Mouse (Mus musculus) left cerebral cortex, adult 2 months (tissue): Measurements from ENCODE around the gene Cep128. TPM values are rescaled to one million over a fixed set of nuclear protein-coding genes. Genes with fewer than 3 reads are reported as not detected.

ENCODE experiments used
- DNase-seq, 2 experiments: peaks; one replicate each; pipeline ENCODE4 v3.0.0; 2021 to 2022; ENCODE audit warnings: low spot score in 2 of 2, mixed read lengths in 1 of 2; ENCODE audit errors: extremely low spot score in 1 of 2
- H3K27ac ChIP-seq: fragments of 200-600 bp; 2 replicates; pipeline ENCODE4 v1.8.1; 2022
- H3K4me3 ChIP-seq: fragments of 200-600 bp; 2 replicates; pipeline ENCODE4 v1.8.1; 2022
- CTCF ChIP-seq: fragments of 200-600 bp; IDR thresholded peaks from 2 replicates; pipeline ENCODE4 v1.8.1; 2022; ENCODE audit warnings: antibody characterized with exemption, mild to moderate bottlenecking, moderate library complexity
- intact Hi-C: fragments of 180-260 bp; cut with DNase I; formaldehyde crosslinking; loops from one replicate; pipeline ENCODE4 v1.15.1; 2025
- long read RNA-seq, 2 experiments: library from polyadenylated mRNA; stranded (forward); transcript quantifications; one replicate each; pipeline ENCODE4 v2.0.0; 2021; ENCODE audit warnings: borderline mapping rate in 2 of 2
- total RNA-seq, 2 experiments: library from RNA; stranded (reverse); gene quantifications; 2 replicates each; pipeline ENCODE4 v1.2.3; 2021

The Cep128 gene
- 1 to 10 TPM; 6.9 to 7.1 TPM for total RNA-seq
- long read RNA-seq, experiment 1, full-length matches to known transcripts, result 1 of 7 reads
- long read RNA-seq, experiment 1, partial matches to known transcripts, result 4 of 7 reads
- long read RNA-seq, experiment 1, other reads (novel, unspliced or antisense), result 2 of 7 reads
- long read RNA-seq, experiment 2, full-length matches to known transcripts, result 2 of 6 reads
- long read RNA-seq, experiment 2, partial matches to known transcripts, result 1 of 6 reads
- long read RNA-seq, experiment 2, other reads (novel, unspliced or antisense), result 3 of 6 reads

DNA sequence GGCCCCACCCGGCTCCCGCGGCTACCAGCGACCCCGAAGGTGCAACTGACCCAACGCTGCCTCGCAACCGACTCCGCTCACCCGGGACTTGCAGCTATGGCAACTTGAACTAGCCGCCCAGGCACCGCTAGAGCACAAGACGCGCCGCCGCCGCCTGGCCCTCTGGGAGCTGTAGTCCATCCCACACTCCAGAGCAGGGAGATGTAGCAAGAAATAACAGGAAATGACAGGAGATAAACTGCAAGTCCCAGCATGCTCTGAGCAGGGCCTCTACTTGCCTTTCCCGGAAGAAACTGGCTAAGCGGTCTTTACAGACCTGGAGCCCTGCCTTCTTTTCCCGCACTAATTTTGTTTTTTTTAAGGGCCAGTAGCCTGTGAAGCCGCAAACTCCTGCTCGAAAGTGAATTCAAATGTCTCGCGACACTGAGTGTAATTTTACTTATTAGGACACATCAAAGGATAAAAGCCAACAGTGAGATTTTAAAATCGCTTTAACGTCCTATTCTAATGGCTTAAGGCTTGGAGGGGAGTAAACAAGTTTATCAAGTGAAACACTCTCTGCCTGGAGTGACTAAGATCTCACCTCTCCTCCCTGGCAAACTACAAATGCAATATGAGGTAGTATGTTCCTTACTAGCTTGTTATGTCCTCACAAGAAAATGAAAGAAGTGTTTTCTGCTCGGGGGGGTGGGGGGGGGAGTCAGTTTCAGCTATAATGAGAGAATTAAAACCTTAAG, at the start of gene Cep128, which contains the start of gene Tshr:
Cep128 (minus strand) TSS at position 129 of the 737 bp plus-strand sequence.
Tshr (plus strand) TSS at position 283 of the 737 bp plus-strand sequence.
- intact Hi-C loops, result no loop called here
- TF ChIP-seq CTCF, result no peak
- Histone ChIP-seq H3K27ac (peak within 1 kb of the TSS; percentile 53; the same call in 1 of the 2 replicates), H3K4me3 (peak within 1 kb of the TSS; percentile 58)
- peak; percentile 88 to 89 for DNase-seq

DNA sequence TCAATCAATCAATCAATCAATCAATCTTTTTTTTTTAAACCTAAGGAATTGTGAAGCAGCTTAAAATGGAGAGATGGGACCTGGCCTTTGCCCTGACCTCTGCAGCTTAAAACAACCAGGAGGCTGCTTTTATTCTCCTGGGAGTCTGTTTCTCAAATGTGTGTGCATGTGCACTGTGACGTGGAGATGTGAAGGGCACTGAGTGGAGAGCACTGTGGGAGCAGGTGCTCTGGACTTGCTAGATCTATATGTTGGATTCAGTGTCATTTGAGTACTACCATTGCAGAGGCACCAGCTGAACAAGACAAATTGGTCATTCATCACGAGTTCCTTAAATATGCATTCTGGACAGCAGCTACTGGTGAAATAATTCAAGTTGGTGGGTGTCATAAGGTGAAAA, 42.9 kb upstream of the Cep128 start:
- Histone ChIP-seq H3K27ac (no peak overlapping the region), H3K4me3 (no peak overlapping the region)
- intact Hi-C loops, result no loop called here
- no peak for DNase-seq
- TF ChIP-seq CTCF, result no peak

DNA sequence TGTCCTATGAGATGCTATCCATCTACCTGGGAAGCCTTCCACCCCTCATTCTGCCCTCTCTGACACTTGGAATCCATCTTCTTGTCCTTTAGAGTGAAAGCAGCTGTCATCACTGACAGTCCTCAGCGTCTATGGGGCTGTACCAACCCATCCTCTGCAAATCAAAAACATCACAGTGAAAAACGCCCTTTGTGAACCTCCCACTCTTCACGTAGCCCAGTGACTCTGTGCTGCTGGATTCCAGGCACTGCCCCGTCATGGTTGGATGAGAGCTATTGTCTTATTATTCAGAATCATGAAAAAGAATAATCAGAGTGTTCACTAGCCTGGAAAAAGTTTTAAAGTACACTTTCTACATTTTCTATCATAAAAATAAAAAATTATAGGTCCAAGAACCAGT, 42.3 kb upstream of the Cep128 start:
- DNase-seq, result no peak
- intact Hi-C loops, result no loop called here
- TF ChIP-seq CTCF, result no peak
- Histone ChIP-seq H3K27ac (no peak overlapping the region), H3K4me3 (no peak overlapping the region)

DNA sequence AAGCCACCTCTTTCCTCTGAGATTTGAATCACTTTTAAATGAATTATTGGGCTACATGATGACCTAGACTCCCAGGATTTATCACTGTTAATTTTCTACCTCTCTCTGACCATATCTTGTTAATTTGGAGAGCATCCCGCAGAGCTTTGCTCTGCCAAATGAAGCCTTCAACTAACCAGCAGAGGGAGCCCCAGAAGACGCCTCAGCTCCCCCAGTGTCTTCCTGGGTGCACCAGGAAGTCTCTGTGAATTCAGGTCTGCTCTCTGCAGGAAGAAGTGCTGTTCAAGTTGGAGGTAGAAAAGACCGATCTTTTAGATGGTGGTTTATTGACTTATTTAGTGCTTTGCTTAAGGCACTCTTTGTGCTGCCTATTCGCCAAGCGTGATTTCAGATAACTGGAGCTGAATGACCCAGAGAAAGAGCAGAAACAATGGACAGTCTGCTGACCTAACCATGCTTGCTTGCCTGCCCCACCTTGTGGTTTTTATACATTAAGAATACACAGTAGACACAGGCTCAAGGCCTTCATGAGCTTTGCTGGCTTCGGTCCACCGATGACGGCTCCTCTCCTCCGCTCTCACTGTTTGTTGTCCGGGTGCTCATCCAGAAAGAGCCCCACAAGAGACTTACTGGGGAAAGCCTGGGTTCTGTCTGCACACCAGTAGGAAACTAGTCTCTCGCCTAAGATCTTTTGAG, 39.1 kb upstream of the Cep128 start:
- Histone ChIP-seq H3K4me3 (no peak overlapping the region), H3K27ac (no peak overlapping the region)
- peak; percentile 22 to 24 for DNase-seq
- peak; percentile 77 for TF ChIP-seq CTCF
- intact Hi-C loops, result loop anchor here (1.0 to 2.0 kb wide), 2 partner anchors 165 to 376 kb away; no protein-coding TSS in a partner anchor

DNA sequence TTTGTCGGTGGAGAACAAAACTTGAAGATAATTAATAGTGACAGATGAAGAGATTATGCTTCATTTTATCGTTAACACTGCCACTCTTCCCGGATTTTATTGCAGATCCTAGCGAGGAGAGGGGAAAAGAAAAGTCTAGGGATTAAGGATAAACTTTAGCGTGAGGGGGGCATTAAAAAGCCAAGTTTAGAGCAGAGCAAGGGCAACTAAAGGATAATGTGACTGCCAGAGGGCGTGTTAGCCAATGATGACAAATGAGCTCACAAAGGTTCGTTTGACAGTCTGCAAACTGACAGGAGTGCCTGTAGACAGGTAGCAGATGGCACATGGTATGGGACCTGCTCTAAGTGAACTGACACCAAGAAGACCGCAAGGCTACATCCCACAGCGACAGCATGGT, 37.1 kb upstream of the Cep128 start:
- intact Hi-C loops, result no loop called here
- no peak for TF ChIP-seq CTCF
- Histone ChIP-seq H3K4me3 (no peak overlapping the region), H3K27ac (no peak overlapping the region)
- DNase-seq, result no peak

DNA sequence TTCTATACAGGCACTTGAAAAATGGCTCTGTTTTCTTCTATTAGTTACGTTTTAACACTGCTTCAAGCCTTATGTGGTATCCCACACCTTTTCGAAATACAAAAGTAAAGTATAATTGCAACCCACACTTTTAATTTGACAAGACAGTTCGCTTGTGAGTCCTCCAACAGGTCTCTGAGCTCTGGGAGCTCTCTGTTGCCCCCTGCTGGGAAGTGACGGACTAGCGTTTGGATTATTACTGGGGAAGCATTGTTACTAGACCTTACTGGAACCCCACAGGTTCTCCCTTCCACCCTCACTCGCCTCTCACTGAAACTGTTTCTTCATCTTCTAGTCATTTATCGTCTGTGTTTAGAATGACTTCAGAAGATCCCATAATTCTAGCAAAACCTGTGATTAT, 34.6 kb upstream of the Cep128 start:
- DNase-seq, result peak; percentile 56 to 63
- H3K4me3 ChIP-seq, result no peak overlapping the region
- TF ChIP-seq CTCF, result peak; percentile 86
- H3K27ac ChIP-seq, result no peak overlapping the region
- intact Hi-C loops, result loop anchor here (2.0 kb wide), 1 partner anchor 18 kb away; no protein-coding TSS in a partner anchor

DNA sequence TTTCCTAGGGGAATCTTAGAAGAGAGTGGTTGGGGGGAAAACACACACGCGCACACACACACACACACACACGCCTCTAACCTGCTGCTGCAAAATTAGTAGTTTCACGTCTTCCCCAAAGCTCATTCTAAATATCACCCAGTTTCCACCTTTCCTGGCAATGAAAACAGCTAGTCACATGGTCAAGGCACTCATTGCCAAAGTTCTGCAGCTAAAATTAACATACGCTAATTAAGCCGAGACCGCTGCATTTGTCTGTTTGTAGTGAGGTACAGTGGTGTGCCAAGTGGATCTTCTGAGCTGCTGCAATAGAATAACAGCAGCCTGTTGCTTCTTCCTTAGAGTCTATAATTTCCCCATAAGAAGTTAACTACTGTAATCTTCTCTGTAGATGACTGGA, 32.6 kb upstream of the Cep128 start:
- H3K4me3 ChIP-seq, result no peak overlapping the region
- no peak for TF ChIP-seq CTCF
- intact Hi-C loops, result no loop called here
- no peak for DNase-seq
- H3K27ac ChIP-seq, result no peak overlapping the region

DNA sequence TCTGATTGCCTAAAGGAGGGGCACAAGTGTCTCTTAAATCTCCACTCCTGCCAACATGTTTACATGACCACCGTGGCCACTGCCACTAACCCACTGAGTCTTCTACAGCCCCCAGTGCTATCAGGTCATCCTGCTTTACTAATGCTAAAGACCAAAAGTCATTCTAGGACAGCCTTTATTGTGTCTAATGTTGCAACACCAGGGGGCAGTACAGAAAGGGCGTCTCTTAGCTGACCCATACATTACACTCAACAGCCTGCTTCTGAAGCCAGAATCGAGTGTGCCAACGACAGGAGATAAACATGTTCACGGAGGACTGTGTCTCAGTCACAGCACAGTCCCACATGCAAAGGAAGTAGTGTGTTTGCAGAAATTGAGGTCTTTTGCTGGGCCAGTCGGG, 30.9 kb upstream of the Cep128 start:
- no peak for DNase-seq
- Histone ChIP-seq H3K4me3 (no peak overlapping the region), H3K27ac (no peak overlapping the region)
- no peak for TF ChIP-seq CTCF
- intact Hi-C loops, result no loop called here

DNA sequence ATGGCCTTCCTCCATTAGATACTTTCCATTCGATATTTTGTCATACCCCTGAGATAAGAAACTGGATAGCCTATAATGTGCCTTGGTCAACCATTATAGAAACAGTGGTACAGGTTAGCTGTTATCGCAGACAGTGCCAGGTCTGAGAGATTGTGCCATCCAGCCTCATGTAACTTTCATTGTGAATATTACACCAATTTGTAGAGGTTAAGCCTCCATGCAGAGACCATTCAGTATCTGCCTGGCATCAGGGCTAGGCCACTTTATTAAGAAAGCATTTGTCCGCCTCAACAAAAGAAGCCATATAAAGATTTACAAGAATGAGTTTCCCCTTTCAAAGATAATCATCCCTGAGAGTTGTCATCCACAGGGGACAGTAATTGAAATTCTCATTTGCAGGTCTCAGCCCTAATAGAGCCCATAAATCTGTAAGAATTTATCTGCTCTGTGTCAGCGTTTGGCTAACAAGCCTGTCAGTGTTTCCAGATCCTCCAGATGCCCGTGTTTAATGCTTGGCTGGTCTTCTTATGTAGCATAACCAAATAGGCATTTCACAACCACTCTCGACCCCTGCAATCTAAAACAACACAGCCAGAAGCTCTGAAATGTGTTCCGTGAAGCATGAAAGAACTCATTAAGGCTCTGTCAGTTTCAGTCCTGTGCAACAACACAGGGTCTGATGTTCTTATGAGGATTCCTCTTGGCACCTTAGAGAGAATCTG, 28.4 kb upstream of the Cep128 start:
- no peak for DNase-seq
- Histone ChIP-seq H3K4me3 (no peak overlapping the region), H3K27ac (no peak overlapping the region)
- no peak for TF ChIP-seq CTCF
- intact Hi-C loops, result no loop called here

DNA sequence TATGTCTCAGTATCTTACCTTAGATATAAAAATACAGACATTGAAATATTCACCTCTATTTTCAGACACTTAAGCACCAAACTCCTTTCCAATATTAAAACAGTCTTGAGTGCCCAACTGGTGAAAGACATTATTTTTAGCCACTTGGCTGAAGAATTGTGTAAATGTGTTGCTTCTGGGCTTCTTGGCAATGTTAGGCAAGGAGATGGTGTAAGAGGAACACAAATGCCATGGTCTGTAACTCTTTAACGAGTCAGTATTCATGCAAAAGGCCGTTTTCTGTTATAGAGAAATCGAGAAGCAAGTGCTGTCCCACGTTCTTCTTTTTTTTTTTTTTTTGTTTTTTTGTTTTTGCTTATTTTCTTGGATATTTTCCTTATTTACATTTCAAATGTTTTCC, 26.1 kb upstream of the Cep128 start:
- Histone ChIP-seq H3K4me3 (no peak overlapping the region), H3K27ac (no peak overlapping the region)
- no peak for TF ChIP-seq CTCF
- no peak for DNase-seq
- intact Hi-C loops, result no loop called here

DNA sequence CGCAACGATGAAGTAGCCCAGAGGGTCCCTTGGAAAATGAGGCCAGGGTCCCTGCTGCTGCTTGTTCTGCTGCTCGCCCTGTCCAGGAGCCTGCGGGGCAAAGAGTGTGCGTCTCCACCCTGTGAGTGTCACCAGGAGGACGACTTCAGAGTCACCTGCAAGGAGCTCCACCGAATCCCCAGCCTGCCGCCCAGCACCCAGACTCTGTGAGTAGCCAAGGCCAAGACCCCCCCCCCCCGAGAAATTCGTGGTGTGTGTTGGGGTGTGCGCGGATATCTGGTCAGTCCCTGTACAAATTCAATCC, 16.8 kb upstream of the Cep128 start:
- intact Hi-C loops, result loop anchor here (2.0 kb wide), 1 partner anchor 18 kb away; no protein-coding TSS in a partner anchor
- no peak overlapping the region for H3K27ac ChIP-seq
- no peak for DNase-seq
- TF ChIP-seq CTCF, result no peak
- H3K4me3 ChIP-seq, result peak overlapping the region; percentile 35
